Mouse (Mus musculus) C2C12 (cell line): Measurements from ENCODE around the gene Usp51.

Source experiments
- CTCF ChIP-seq: IDR thresholded peaks from one replicate; pipeline ENCODE4 v1.5.1; 2011; ENCODE audit not compliant: control insufficient read depth, insufficient read depth, insufficient read length
- MYOG ChIP-seq: IDR thresholded peaks from one replicate; pipeline ENCODE4 v1.6.1; 2011; ENCODE audit not compliant: control insufficient read depth, insufficient read length; ENCODE audit errors: extremely low read depth

GRCm38 (mm10) chrX:153007021-153007684 lies 884 bp downstream of the Usp51 start:
- TF ChIP-seq MYOG (no peak), CTCF (no peak)
